Mouse (Mus musculus) large intestine, adult 2 months (tissue): ENCODE measurements around the gene Abcc4. TPM values are rescaled to one million over a fixed set of nuclear protein-coding genes. Genes with fewer than 3 reads are reported as not detected.

Source experiments
- DNase-seq: peaks from one replicate; pipeline ENCODE4 v3.0.0-alpha.2; 2012; ENCODE audit warnings: low read depth, low spot score
- WGBS: fragments of 180-500 bp; shearing (Covaris S2); methylation state at CpG from one replicate; pipeline ENCODE4 v1.1.7; 2018; 5-methylcytosine and 5-hydroxymethylcytosine counted together
- polyA plus RNA-seq: library from polyadenylated mRNA; depleted of rRNA; stranded (reverse); fragments of >200 nt; gene quantifications from 2 replicates; pipeline ENCODE4 v1.2.3, GENCODE M21; 2012

Abcc4 gene
- polyA plus RNA-seq, 1 experiment: 1.8 TPM

GRCm38 (mm10) chr14:118713869-118714268, 7.8 kb upstream of the Abcc4 start:
- WGBS: 28% methylated on average over 8 of the region's 8 CpGs
- DNase-seq: no peak

GRCm38 (mm10) chr14:118713408-118713807, 7.4 kb upstream of the Abcc4 start:
- 8% methylated on average over 18 of the region's 18 CpGs for WGBS
- DNase-seq: no peak

- no peak for DNase-seq
- 72% methylated on average over 5 of the region's 5 CpGs for WGBS
These were observed 6.9 kb upstream of the Abcc4 start for GRCm38 (mm10) chr14:118712889-118713288.

GRCm38 (mm10) chr14:118710945-118711344, 4.9 kb upstream of the Abcc4 start:
- no peak for DNase-seq

- WGBS: 14% methylated on average over 11 of the region's 11 CpGs
- peak; percentile 83 for DNase-seq
These were observed 3.7 kb upstream of the Abcc4 start for GRCm38 (mm10) chr14:118709736-118710135.

- 89% methylated on average over 5 of the region's 5 CpGs for WGBS
- no peak for DNase-seq
These were observed 2.1 kb upstream of the Abcc4 start for GRCm38 (mm10) chr14:118708126-118708525.

- DNase-seq: no peak
- WGBS: 81% methylated on average over 11 of the region's 11 CpGs
These were observed 943 bp upstream of the Abcc4 start for GRCm38 (mm10) chr14:118706962-118707361.

- DNase-seq: no peak
- 1% methylated on average over 10 of the region's 10 CpGs for WGBS
These were observed 583 bp downstream of the Abcc4 start for GRCm38 (mm10) chr14:118705465-118705807.

GRCm38 (mm10) chr14:118703363-118703762, 2.7 kb downstream of the Abcc4 start:
- WGBS: 88% methylated on average over 9 of the region's 9 CpGs
- no peak for DNase-seq

- WGBS: 63% methylated on average over 7 of the region's 7 CpGs
- no peak for DNase-seq
These were observed 3.9 kb downstream of the Abcc4 start for GRCm38 (mm10) chr14:118701991-118702608.

- WGBS: 69% methylated on average over 7 of the region's 7 CpGs
- no peak for DNase-seq
These were observed 5.4 kb downstream of the Abcc4 start for GRCm38 (mm10) chr14:118700576-118700975.

GRCm38 (mm10) chr14:118699963-118700362, 6.1 kb downstream of the Abcc4 start:
- no peak for DNase-seq
- WGBS: 72% methylated on average over 5 of the region's 5 CpGs

GRCm38 (mm10) chr14:118699508-118699907, 6.5 kb downstream of the Abcc4 start:
- DNase-seq: no peak
- WGBS: 80% methylated on average over 10 of the region's 10 CpGs

- DNase-seq: no peak
- 93% methylated on average over 16 of the region's 16 CpGs for WGBS
These were observed 9.3 kb downstream of the Abcc4 start for GRCm38 (mm10) chr14:118696556-118697289.

GRCm38 (mm10) chr14:118695866-118696265, 10.2 kb downstream of the Abcc4 start:
- DNase-seq: no peak
- 56% methylated on average over 11 of the region's 11 CpGs for WGBS

GRCm38 (mm10) chr14:118694321-118694720, 11.7 kb downstream of the Abcc4 start:
- 84% methylated on average over 7 of the region's 7 CpGs for WGBS
- no peak for DNase-seq

GRCm38 (mm10) chr14:118691910-118692309, 14.1 kb downstream of the Abcc4 start:
- no peak for DNase-seq
- 50% methylated on average over 6 of the region's 6 CpGs for WGBS

GRCm38 (mm10) chr14:118691404-118691803, 14.6 kb downstream of the Abcc4 start:
- 84% methylated on average over 5 of the region's 5 CpGs for WGBS
- DNase-seq: no peak

- 49% methylated on average over 8 of the region's 8 CpGs for WGBS
- DNase-seq: no peak
These were observed 15.1 kb downstream of the Abcc4 start for GRCm38 (mm10) chr14:118690921-118691320.

- 28% methylated on average over 10 of the region's 10 CpGs for WGBS
- DNase-seq: no peak
These were observed 15.7 kb downstream of the Abcc4 start for GRCm38 (mm10) chr14:118690336-118690735.

- WGBS: 25% methylated on average over 5 of the region's 5 CpGs
- peak; percentile 82 for DNase-seq
These were observed 17.4 kb downstream of the Abcc4 start for GRCm38 (mm10) chr14:118688643-118689042.
